ENCODE assay signal across 16 mouse cellular contexts in genomic region chr10:25365708-25366107, GRCm38 (mm10).
"Had no signal": no experiment of that assay in that cellular context is flagged by ENCODE, and none has a peak within 500 bp of the region (broad histone marks: within the 10 kb centered on the region; RNA-seq: fewer than 3 reads in every experiment).

No protein-coding gene starts in this region.

- H3K36me3 ChIP-seq: liver, embryonic 15.5 days; lung, embryonic 15.5 days; midbrain, embryonic 15.5 days; neural tube, embryonic 13.5 days had no signal

- H3K9ac ChIP-seq: liver, embryonic 15.5 days; lung, embryonic 15.5 days; midbrain, embryonic 15.5 days; neural tube, embryonic 13.5 days had no signal

- DNase-seq: kidney, adult 11 months; kidney, adult 9 months; kidney, postnatal 36 days; lung, postnatal 14 days; retina, postnatal 1 day; right cerebral cortex, postnatal 4 days; spleen, adult 18-20 months; thymus, adult 18-20 months; thymus, postnatal 14 days had no signal

- H3K27ac ChIP-seq: kidney, postnatal 0 days; liver, embryonic 15.5 days; lung, embryonic 15.5 days; midbrain, embryonic 15.5 days; neural tube, embryonic 13.5 days had no signal

- H3K9me3 ChIP-seq: liver, embryonic 15.5 days; lung, embryonic 15.5 days; megakaryocyte, embryonic 14.5 days; midbrain, embryonic 15.5 days; neural tube, embryonic 13.5 days had no signal

- H3K4me3 ChIP-seq: liver, embryonic 15.5 days; lung, embryonic 15.5 days; megakaryocyte, embryonic 14.5 days; midbrain, embryonic 15.5 days; neural tube, embryonic 13.5 days had no signal

- ATAC-seq: midbrain, embryonic 15.5 days had no signal

- H3K4me2 ChIP-seq: liver, embryonic 15.5 days; lung, embryonic 15.5 days; midbrain, embryonic 11.5 days; midbrain, embryonic 15.5 days; neural tube, embryonic 13.5 days had no signal

- H3K27me3 ChIP-seq: lung, embryonic 15.5 days; megakaryocyte, embryonic 14.5 days; neural tube, embryonic 13.5 days had no signal
